Mouse (Mus musculus) kidney, adult 2 months (tissue): ENCODE measurements around the gene Dlgap4.

Experiments
- CTCF ChIP-seq: fragments of 200-500 bp; conservative IDR thresholded peaks from 2 replicates; pipeline ENCODE4 v1.5.1; 2011; ENCODE audit warnings: low read depth, mild to moderate bottlenecking, control low read depth, low read length, moderate library complexity, mixed read lengths; ENCODE audit not compliant: insufficient read depth, insufficient read length
- POLR2A ChIP-seq: fragments of 200-500 bp; IDR thresholded peaks from one replicate; pipeline ENCODE4 v1.6.1; 2011; ENCODE audit warnings: low read depth, low read length, control low read depth

DNA sequence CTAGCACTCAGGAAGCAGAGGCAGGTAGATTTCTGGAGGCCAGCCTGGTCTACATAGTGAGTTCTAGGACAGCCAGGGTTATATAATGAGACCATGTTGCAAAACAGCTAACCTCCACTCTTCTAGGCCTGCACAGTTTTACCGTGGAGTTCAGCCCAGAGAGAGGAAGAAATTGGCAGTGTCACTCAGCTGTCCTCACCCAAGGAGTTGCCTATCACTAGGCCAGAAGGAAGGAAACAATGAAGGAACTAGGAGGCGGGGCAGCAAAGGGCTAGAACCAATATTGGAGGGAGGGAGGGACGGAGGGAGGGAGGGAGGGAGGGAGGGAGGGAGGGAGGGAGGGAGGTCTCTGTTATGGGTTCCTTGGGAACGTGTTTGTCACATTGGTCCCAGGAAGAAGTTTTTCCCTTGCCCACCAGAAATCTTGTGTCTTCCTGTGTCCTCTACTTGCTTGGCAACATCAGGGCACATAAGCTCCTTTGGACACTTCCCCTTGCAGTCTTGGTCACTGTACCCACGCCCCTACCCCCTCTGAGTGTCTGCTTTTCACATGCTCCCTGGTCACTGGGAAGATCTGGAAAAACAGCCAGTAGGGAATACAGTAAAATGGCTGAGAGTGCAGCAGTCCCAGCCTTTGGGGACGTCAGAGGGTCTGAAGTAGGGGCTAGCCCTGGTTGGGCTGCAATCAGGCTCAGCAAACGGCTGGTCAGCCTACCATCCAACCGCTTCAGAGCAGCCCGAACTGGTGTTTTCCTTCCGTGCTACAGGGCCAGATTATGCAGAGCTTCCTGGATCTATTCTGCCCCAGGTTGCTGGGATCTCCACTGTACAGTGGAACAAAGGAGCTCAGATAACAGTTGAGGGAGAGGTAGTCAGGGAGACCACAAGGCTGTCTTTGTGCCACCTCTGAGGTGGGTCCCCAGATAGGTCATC is 116.3 kb downstream of the Dlgap4 start:
- TF ChIP-seq POLR2A (no peak), CTCF (no peak)
